Mouse (Mus musculus) forebrain, embryonic 12.5 days (tissue): Measurements from ENCODE around the gene Lcp2. TPM values are rescaled to one million over a fixed set of nuclear protein-coding genes. Genes with fewer than 3 reads are reported as not detected.

ENCODE experiments used
- ATAC-seq: fragments of 200-750 bp; cut with Nextera tagmentation; 2 replicates; pipeline ENCODE4 v1.8.0; 2017; ENCODE audit warnings: moderate TSS enrichment; ENCODE audit not compliant: low FRiP score
- H3K27ac ChIP-seq: fragments of 300-500 bp; sonication (generic); 2 replicates; pipeline ENCODE4 v1.5.1; 2016; ENCODE audit warnings: mild to moderate bottlenecking
- H3K27me3 ChIP-seq: fragments of 300-500 bp; sonication (generic); 2 replicates; pipeline ENCODE4 v1.6.1; 2016; ENCODE audit warnings: mild to moderate bottlenecking
- H3K36me3 ChIP-seq: fragments of 300-500 bp; sonication (generic); replicated peaks from 2 replicates; pipeline ENCODE4 v1.6.1; 2016; ENCODE audit warnings: mild to moderate bottlenecking
- H3K4me1 ChIP-seq: fragments of 300-500 bp; sonication (generic); 2 replicates; pipeline ENCODE4 v1.6.1; 2016
- H3K4me2 ChIP-seq: fragments of 300-500 bp; sonication (generic); 2 replicates; pipeline ENCODE4 v1.6.1; 2016; ENCODE audit warnings: mild to moderate bottlenecking, moderate library complexity
- H3K4me3 ChIP-seq: fragments of 300-500 bp; sonication (generic); replicated peaks from 2 replicates; pipeline ENCODE4 v1.5.1; 2016; ENCODE audit warnings: mild to moderate bottlenecking
- H3K9ac ChIP-seq: fragments of 300-500 bp; sonication (generic); 2 replicates; pipeline ENCODE4 v1.6.1; 2016; ENCODE audit warnings: mild to moderate bottlenecking
- H3K9me3 ChIP-seq: fragments of 300-500 bp; sonication (generic); 2 replicates; pipeline ENCODE4 v1.6.1; 2016
- WGBS: fragments of 180-500 bp; shearing (Covaris S2); methylation state at CpG from one replicate; pipeline ENCODE4 v1.1.7; 2016; 5-methylcytosine and 5-hydroxymethylcytosine counted together
- polyA plus RNA-seq: library from polyadenylated mRNA; unstranded; fragments of >200 nt; fragmentation: Nextera tagmentation; extraction: Ambion mirVana; gene quantifications from 2 replicates; pipeline ENCODE4 v1.2.1, GENCODE M21; 2016

The Lcp2 gene
- polyA plus RNA-seq, 1 experiment from 2014 or later: 1.8 TPM

DNA sequence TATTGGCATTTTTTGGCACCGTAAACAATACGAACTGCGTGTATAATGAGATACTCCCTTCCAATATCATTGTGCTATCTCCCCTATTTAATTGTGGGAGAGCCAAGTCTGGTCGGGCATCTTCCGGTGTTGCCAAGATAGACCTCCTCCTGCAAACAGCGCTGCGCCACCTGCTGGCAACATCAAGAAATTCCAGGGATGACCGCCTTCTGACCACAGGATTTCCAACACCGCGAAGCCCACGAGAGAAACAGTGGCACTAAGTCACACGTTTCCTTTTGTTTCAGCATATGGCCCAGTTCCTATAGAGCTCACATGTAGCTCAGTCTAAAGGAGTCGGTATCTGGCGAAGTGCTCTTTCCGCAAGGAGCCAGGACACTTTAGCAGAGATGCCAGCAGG lies 27.1 kb downstream of the Lcp2 start:
- H3K36me3 ChIP-seq: no peaks in the 10 kb centered on the region
- H3K4me3 ChIP-seq: no peak overlapping the region
- H3K9me3 ChIP-seq: no peaks in the 10 kb centered on the region
- ATAC-seq: no peak
- WGBS: 14% methylated on average over 15 of the region's 15 CpGs
- no peaks in the 10 kb centered on the region for H3K27me3 ChIP-seq
- no peak overlapping the region for H3K27ac ChIP-seq
- peak overlapping the region; percentile 10; the same call in 1 of the 2 replicates for H3K4me2 ChIP-seq
- no peaks in the 10 kb centered on the region for H3K4me1 ChIP-seq
- H3K9ac ChIP-seq: no peak overlapping the region

GRCm38 (mm10) chr11:34077870-34078269 lies 31.1 kb downstream of the Lcp2 start:
- Histone ChIP-seq H3K9me3 (no peaks in the 10 kb centered on the region), H3K4me2 (no peak overlapping the region), H3K27me3 (no peaks in the 10 kb centered on the region), H3K36me3 (no peaks in the 10 kb centered on the region), H3K27ac (no peak overlapping the region), H3K4me3 (no peak overlapping the region), H3K4me1 (no peaks in the 10 kb centered on the region), H3K9ac (no peak overlapping the region)
- no peak for ATAC-seq
- 83% methylated on average over 2 of the region's 2 CpGs for WGBS

DNA sequence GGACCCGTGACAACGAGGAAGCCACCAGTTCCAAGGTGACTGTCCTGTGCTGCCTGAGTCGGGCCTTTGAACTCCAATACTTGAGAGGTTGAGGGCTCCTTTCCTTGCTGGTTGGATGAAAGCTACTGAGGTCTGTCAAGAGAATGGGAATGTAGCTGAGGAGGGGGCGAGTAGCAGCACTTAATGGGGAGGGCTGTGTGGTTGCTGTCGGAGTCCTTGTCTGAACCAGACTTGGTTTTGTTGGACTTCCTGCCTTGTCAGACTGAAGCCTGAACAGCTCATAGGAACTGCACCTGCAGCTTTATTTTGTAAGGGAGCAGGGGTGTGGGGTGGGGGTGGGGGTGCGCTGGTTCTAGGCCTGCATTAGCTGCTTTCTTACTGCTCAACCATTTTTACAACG lies 31.9 kb downstream of the Lcp2 start:
- no peaks in the 10 kb centered on the region for H3K27me3 ChIP-seq
- H3K4me3 ChIP-seq: no peak overlapping the region
- no peaks in the 10 kb centered on the region for H3K4me1 ChIP-seq
- ATAC-seq: no peak
- H3K36me3 ChIP-seq: no peaks in the 10 kb centered on the region
- 90% methylated on average over 7 of the region's 7 CpGs for WGBS
- H3K9me3 ChIP-seq: no peaks in the 10 kb centered on the region
- H3K4me2 ChIP-seq: no peak overlapping the region
- H3K27ac ChIP-seq: no peak overlapping the region
- H3K9ac ChIP-seq: no peak overlapping the region

GRCm38 (mm10) chr11:34079542-34080464 lies 33.1 kb downstream of the Lcp2 start:
- no peak for ATAC-seq
- 74% methylated on average over 6 of the region's 6 CpGs for WGBS

DNA sequence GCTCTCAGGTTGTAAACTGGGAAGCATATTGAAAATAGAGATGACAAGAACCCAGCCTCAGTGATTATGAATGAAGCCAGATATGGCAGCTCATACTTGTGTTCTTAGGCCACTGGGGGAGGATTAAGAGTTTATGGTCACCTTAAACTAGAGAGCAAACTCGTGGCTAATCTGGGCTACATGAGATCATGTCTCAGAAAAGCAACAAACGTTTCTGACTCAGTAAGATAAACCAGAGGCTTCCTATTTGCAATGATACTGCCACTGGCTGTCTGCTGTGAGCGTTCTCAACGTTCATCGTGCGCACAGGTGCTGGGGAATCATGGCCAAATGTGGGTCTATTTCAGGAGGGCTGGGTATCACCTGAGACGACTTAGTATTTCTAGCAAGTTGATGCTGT lies 37.1 kb downstream of the Lcp2 start:
- 83% methylated on average over 7 of the region's 7 CpGs for WGBS
- Histone ChIP-seq H3K4me3 (no peak overlapping the region), H3K27ac (no peak overlapping the region), H3K9ac (no peak overlapping the region), H3K27me3 (no peaks in the 10 kb centered on the region), H3K9me3 (no peaks in the 10 kb centered on the region), H3K4me2 (no peak overlapping the region), H3K36me3 (no peaks in the 10 kb centered on the region), H3K4me1 (no peaks in the 10 kb centered on the region)
- no peak for ATAC-seq

More at GRCm38 (mm10) chr11:34079542-34080464, 33.1 kb downstream of the Lcp2 start:
- no peak overlapping the region for H3K9ac ChIP-seq
- H3K36me3 ChIP-seq: no peaks in the 10 kb centered on the region
- no peaks in the 10 kb centered on the region for H3K27me3 ChIP-seq
- H3K9me3 ChIP-seq: no peaks in the 10 kb centered on the region
- no peak overlapping the region for H3K27ac ChIP-seq
- H3K4me2 ChIP-seq: no peak overlapping the region
- H3K4me1 ChIP-seq: no peaks in the 10 kb centered on the region
- H3K4me3 ChIP-seq: no peak overlapping the region

- no peak for ATAC-seq
- Histone ChIP-seq H3K4me1 (no peaks in the 10 kb centered on the region), H3K4me3 (no peak overlapping the region), H3K27me3 (no peaks in the 10 kb centered on the region), H3K4me2 (no peak overlapping the region), H3K36me3 (no peaks in the 10 kb centered on the region), H3K9ac (no peak overlapping the region), H3K27ac (no peak overlapping the region), H3K9me3 (no peaks in the 10 kb centered on the region)
- 73% methylated on average over 2 of the region's 2 CpGs for WGBS
These were observed 37.9 kb downstream of the Lcp2 start for GRCm38 (mm10) chr11:34084639-34085038.

- no peaks in the 10 kb centered on the region for H3K9me3 ChIP-seq
- no peak overlapping the region for H3K27ac ChIP-seq
- H3K9ac ChIP-seq: no peak overlapping the region
- H3K4me1 ChIP-seq: no peaks in the 10 kb centered on the region
- no peaks in the 10 kb centered on the region for H3K36me3 ChIP-seq
- no peak for ATAC-seq
- H3K4me3 ChIP-seq: no peak overlapping the region
- no peak overlapping the region for H3K4me2 ChIP-seq
- 85% methylated on average over 8 of the region's 8 CpGs for WGBS
- H3K27me3 ChIP-seq: no peaks in the 10 kb centered on the region
These were observed 39.5 kb downstream of the Lcp2 start for GRCm38 (mm10) chr11:34086164-34086751.

GRCm38 (mm10) chr11:34087064-34087463 lies 40.3 kb downstream of the Lcp2 start:
- no peak overlapping the region for H3K4me2 ChIP-seq
- H3K4me3 ChIP-seq: no peak overlapping the region
- no peaks in the 10 kb centered on the region for H3K4me1 ChIP-seq
- no peaks in the 10 kb centered on the region for H3K36me3 ChIP-seq
- no peak overlapping the region for H3K9ac ChIP-seq
- H3K9me3 ChIP-seq: no peaks in the 10 kb centered on the region
- no peak for ATAC-seq
- H3K27me3 ChIP-seq: no peaks in the 10 kb centered on the region
- 77% methylated on average over 3 of the region's 3 CpGs for WGBS
- H3K27ac ChIP-seq: no peak overlapping the region

DNA sequence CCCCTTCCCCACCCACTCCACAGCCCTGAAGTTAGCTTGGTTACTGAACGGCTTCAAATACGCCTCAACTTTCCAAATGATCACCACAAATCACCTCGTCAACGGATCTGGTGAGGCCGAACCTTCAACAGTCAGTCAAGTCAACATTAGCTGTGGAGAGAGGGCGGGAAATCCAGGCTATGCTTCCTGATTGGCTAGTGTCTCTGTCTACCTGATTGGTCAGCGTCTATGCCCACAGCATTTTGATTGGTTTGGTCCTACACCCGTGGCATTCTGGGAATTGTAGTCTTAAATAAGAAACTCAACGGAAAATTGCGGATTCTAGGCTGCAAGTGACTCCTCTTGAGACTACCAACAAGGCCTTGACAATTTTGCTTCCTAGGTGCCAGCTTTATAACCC lies 51.7 kb downstream of the Lcp2 start, which contains the start of gene 4930469K13Rik:
Gene 4930469K13Rik, minus strand, starts transcription at position 133 of the 400 bp plus-strand sequence.
- WGBS: 87% methylated on average over 10 of the region's 10 CpGs
- Histone ChIP-seq H3K27me3 (no peaks in the 10 kb centered on the region; the same call in 1 of the 2 replicates), H3K4me2 (no peak within 1 kb of the TSS), H3K9ac (no peak within 1 kb of the TSS), H3K9me3 (no peaks in the 10 kb centered on the region), H3K4me1 (no peaks in the 10 kb centered on the region), H3K36me3 (no peaks in the 10 kb centered on the region), H3K4me3 (no peak within 1 kb of the TSS), H3K27ac (no peak within 1 kb of the TSS)
- ATAC-seq: 0 out of 2 replicates have a peak, but pooled peaks have one; percentile 41

- no peak overlapping the region for H3K4me2 ChIP-seq
- no peaks in the 10 kb centered on the region for H3K4me1 ChIP-seq
- no peaks in the 10 kb centered on the region for H3K36me3 ChIP-seq
- H3K27me3 ChIP-seq: peaks cover 3% of the 10 kb centered on the region; the same call in 1 of the 2 replicates
- no peaks in the 10 kb centered on the region for H3K9me3 ChIP-seq
- no peak overlapping the region for H3K9ac ChIP-seq
- ATAC-seq: no peak
- H3K4me3 ChIP-seq: no peak overlapping the region
- 83% methylated on average over 4 of the region's 4 CpGs for WGBS
- H3K27ac ChIP-seq: no peak overlapping the region
These were observed 55.1 kb downstream of the Lcp2 start for GRCm38 (mm10) chr11:34101827-34102226.

DNA sequence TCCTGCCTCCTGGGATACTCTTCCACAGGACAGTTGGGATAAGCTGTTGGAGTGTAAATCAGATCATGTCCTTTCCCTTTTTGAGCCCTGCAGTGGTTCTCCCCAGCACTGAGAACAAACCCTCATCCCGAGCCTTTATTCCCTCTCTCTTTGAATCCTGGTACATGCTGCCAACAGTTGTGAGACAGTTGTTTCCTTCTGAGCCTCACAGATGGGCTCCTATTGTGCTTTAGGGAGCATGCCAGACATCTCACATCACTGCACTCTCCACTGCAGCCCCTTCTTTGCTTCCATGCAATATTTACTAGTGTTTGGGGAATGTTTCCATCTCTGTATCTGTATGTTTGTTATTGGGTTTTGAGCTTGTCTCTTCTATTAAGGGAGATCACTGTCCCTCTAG lies 58.2 kb downstream of the Lcp2 start:
- H3K4me1 ChIP-seq: no peaks in the 10 kb centered on the region
- H3K27me3 ChIP-seq: peaks cover 3% of the 10 kb centered on the region; the same call in 1 of the 2 replicates
- H3K9ac ChIP-seq: no peak overlapping the region
- ATAC-seq: no peak
- no peak overlapping the region for H3K4me2 ChIP-seq
- H3K4me3 ChIP-seq: no peak overlapping the region
- 33% methylated on average over 1 of the region's 1 CpGs for WGBS
- H3K9me3 ChIP-seq: no peaks in the 10 kb centered on the region
- no peaks in the 10 kb centered on the region for H3K36me3 ChIP-seq
- H3K27ac ChIP-seq: no peak overlapping the region

DNA sequence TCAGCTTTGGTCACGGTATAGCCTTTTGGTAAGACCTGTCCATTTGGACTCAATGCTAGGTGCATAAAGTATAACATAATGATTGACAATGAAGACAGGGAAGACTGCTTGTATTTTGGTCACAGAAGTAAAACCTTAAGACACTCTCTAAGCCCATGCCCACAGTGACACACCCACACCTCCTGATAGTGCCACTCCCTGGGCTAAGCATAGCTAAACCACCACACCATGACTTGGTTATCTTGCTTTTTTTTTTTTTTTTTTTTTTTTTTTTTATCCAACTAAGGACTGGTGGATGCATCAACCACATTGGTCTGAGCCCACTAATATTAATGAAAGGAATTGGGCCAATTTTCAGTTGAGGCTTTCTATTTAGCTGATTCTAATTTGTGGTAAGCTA lies 62.5 kb downstream of the Lcp2 start:
- H3K9ac ChIP-seq: no peak overlapping the region
- H3K4me2 ChIP-seq: no peak overlapping the region
- H3K27me3 ChIP-seq: peaks cover 9% of the 10 kb centered on the region; the same call in 1 of the 2 replicates
- no peak for ATAC-seq
- no peak overlapping the region for H3K27ac ChIP-seq
- no peak overlapping the region for H3K4me3 ChIP-seq
- H3K9me3 ChIP-seq: no peaks in the 10 kb centered on the region
- 96% methylated on average over 1 of the region's 1 CpGs for whole genome bisulfite sequencing
- no peaks in the 10 kb centered on the region for H3K36me3 ChIP-seq
- peaks cover 15% of the 10 kb centered on the region for H3K4me1 ChIP-seq
